Mouse (Mus musculus) limb, embryonic 12.5 days (tissue): ENCODE data around the gene Gm436. TPM values are rescaled to one million over a fixed set of nuclear protein-coding genes. Genes with fewer than 3 reads are reported as not detected.
A peak's percentile ranks its signal among the peaks of the same experiment; 100 is the strongest.

Experiments used
- ATAC-seq: fragments of 200-750 bp; cut with Nextera tagmentation; 2 replicates; pipeline ENCODE4 v1.8.0; 2017; ENCODE audit warnings: low read depth, moderate TSS enrichment; ENCODE audit not compliant: insufficient number of reproducible peaks, insufficient read depth, low FRiP score, low TSS enrichment
- H3K27ac ChIP-seq: fragments of 300-500 bp; sonication (generic); 2 replicates; pipeline ENCODE4 v1.5.1; 2016; ENCODE audit warnings: mild to moderate bottlenecking, moderate library complexity
- H3K27me3 ChIP-seq: fragments of 300-500 bp; sonication (generic); 2 replicates; pipeline ENCODE4 v1.6.1; 2016; ENCODE audit warnings: mild to moderate bottlenecking, moderate library complexity
- H3K36me3 ChIP-seq: fragments of 300-500 bp; sonication (generic); 2 replicates; pipeline ENCODE4 v1.6.1; 2016; ENCODE audit warnings: mild to moderate bottlenecking, moderate library complexity
- H3K4me1 ChIP-seq: fragments of 300-500 bp; sonication (generic); replicated peaks from 2 replicates; pipeline ENCODE4 v1.6.1; 2016
- H3K4me2 ChIP-seq: fragments of 300-500 bp; sonication (generic); 2 replicates; pipeline ENCODE4 v1.6.1; 2016; ENCODE audit warnings: mild to moderate bottlenecking, moderate library complexity
- H3K4me3 ChIP-seq: fragments of 300-500 bp; sonication (generic); replicated peaks from 2 replicates; pipeline ENCODE4 v1.5.1; 2016; ENCODE audit warnings: mild to moderate bottlenecking
- H3K9ac ChIP-seq: fragments of 300-500 bp; sonication (generic); replicated peaks from 2 replicates; pipeline ENCODE4 v1.6.1; 2016; ENCODE audit warnings: mild to moderate bottlenecking, moderate library complexity
- H3K9me3 ChIP-seq: fragments of 300-500 bp; sonication (generic); 2 replicates; pipeline ENCODE4 v1.6.1; 2016; ENCODE audit warnings: mild to moderate bottlenecking, moderate library complexity
- WGBS: fragments of 180-500 bp; shearing (Covaris S2); methylation state at CpG from one replicate; pipeline ENCODE4 v1.1.7; 2016; 5-methylcytosine and 5-hydroxymethylcytosine counted together
- polyA plus RNA-seq: library from polyadenylated mRNA; unstranded; fragments of >200 nt; fragmentation: Nextera tagmentation; extraction: Ambion mirVana; gene quantifications from 2 replicates; pipeline ENCODE4 v1.2.1, GENCODE M21; 2016

Gm436 gene
- not detected in 2 replicates for polyA plus RNA-seq

GRCm38 (mm10) chr4:144686268-144686667 lies at the start of gene Gm436:
Gene Gm436, minus strand, starts transcription at chr4:144686368.
- H3K4me1 ChIP-seq, result no peaks in the 10 kb centered on the region
- H3K9ac ChIP-seq, result no peak within 1 kb of the TSS
- H3K36me3 ChIP-seq, result no peaks in the 10 kb centered on the region
- H3K9me3 ChIP-seq, result no peaks in the 10 kb centered on the region
- H3K4me2 ChIP-seq, result no peak within 1 kb of the TSS
- H3K27ac ChIP-seq, result no peak within 1 kb of the TSS
- no peak for ATAC-seq
- H3K4me3 ChIP-seq, result no peak within 1 kb of the TSS
- no peaks in the 10 kb centered on the region for H3K27me3 ChIP-seq
- WGBS, result 67% methylated on average over 2 of the region's 2 CpGs

- Histone ChIP-seq H3K9ac (no peak within 1 kb of the TSS), H3K9me3 (no peaks in the 10 kb centered on the region), H3K4me3 (no peak within 1 kb of the TSS), H3K4me2 (no peak within 1 kb of the TSS), H3K36me3 (no peaks in the 10 kb centered on the region), H3K4me1 (no peaks in the 10 kb centered on the region), H3K27me3 (no peaks in the 10 kb centered on the region), H3K27ac (no peak within 1 kb of the TSS)
- 79% methylated on average over 1 of the region's 1 CpGs for WGBS
- no peak for ATAC-seq
These were observed 35.1 kb upstream of the Gm436 start, which contains the start of gene Gm13178 for GRCm38 (mm10) chr4:144721304-144721703. Gene Gm13178, minus strand, starts transcription at chr4:144721404.

- Histone ChIP-seq H3K27ac (no peak overlapping the region), H3K4me1 (no peaks in the 10 kb centered on the region), H3K4me3 (no peak overlapping the region), H3K36me3 (no peaks in the 10 kb centered on the region), H3K27me3 (no peaks in the 10 kb centered on the region), H3K9me3 (no peaks in the 10 kb centered on the region), H3K4me2 (no peak overlapping the region), H3K9ac (no peak overlapping the region)
- no peak for ATAC-seq
- 87% methylated on average over 1 of the region's 1 CpGs for WGBS
These were observed 33.5 kb upstream of the Gm436 start for GRCm38 (mm10) chr4:144719691-144720090.

GRCm38 (mm10) chr4:144718288-144718687 lies 32.1 kb upstream of the Gm436 start:
- WGBS, result 69% methylated on average over 1 of the region's 1 CpGs
- Histone ChIP-seq H3K27me3 (no peaks in the 10 kb centered on the region), H3K36me3 (no peaks in the 10 kb centered on the region), H3K4me3 (no peak overlapping the region), H3K27ac (no peak overlapping the region), H3K9ac (no peak overlapping the region), H3K4me1 (no peaks in the 10 kb centered on the region), H3K4me2 (no peak overlapping the region), H3K9me3 (no peaks in the 10 kb centered on the region)
- ATAC-seq, result 0 out of 2 replicates have a peak, but pooled peaks have one; percentile 37

- ATAC-seq, result no peak
- Histone ChIP-seq H3K27ac (no peak overlapping the region), H3K4me2 (no peak overlapping the region), H3K9ac (no peak overlapping the region), H3K4me3 (no peak overlapping the region), H3K4me1 (no peaks in the 10 kb centered on the region), H3K27me3 (no peaks in the 10 kb centered on the region), H3K36me3 (no peaks in the 10 kb centered on the region), H3K9me3 (0 out of 2 replicates have a peak, but pooled peaks cover 8% of the 10 kb centered on the region)
These were observed 47.9 kb downstream of the Gm436 start for GRCm38 (mm10) chr4:144638263-144638662.

Other genes with a start within 250 kb of the Gm436 start
- not detected in 2 replicates for gene 1700012P22Rik, start 247.6 kb downstream of the Gm436 start, polyA plus RNA-seq
- not detected in 2 replicates for gene Gm9944, start 233.1 kb downstream of the Gm436 start, polyA plus RNA-seq
- gene Aadacl3, start 222.6 kb downstream of the Gm436 start, polyA plus RNA-seq, result not detected in 2 replicates
- gene 9430007A20Rik, start 166.5 kb downstream of the Gm436 start, polyA plus RNA-seq, result not detected in 2 replicates
- not detected in 2 replicates for gene Gm13124, start 121.2 kb downstream of the Gm436 start, polyA plus RNA-seq
- not detected in 2 replicates for gene Aadacl4, start 72.7 kb downstream of the Gm436 start, polyA plus RNA-seq
- gene Gm13178, start 35.0 kb upstream of the Gm436 start, polyA plus RNA-seq, result not detected in 2 replicates
- gene Gm438, start 100.2 kb upstream of the Gm436 start, polyA plus RNA-seq, result not detected in 2 replicates
- gene Dhrs3, start 206.5 kb upstream of the Gm436 start, polyA plus RNA-seq, result 58.9 and 62.7 TPM in 2 replicates